Mouse (Mus musculus) MEL (cell line): ENCODE measurements around the gene Rfx7. TPM values are rescaled to one million over a fixed set of nuclear protein-coding genes. Genes with fewer than 3 reads are reported as not detected.

Experiments
- DNase-seq: peaks from one replicate; pipeline ENCODE4 v3.0.0; 2011; ENCODE audit warnings: low read depth, low spot score
- H3K27ac ChIP-seq: 2 replicates; pipeline ENCODE4 v1.5.1; 2012; ENCODE audit warnings: low read depth, mild to moderate bottlenecking, control low read depth, low read length, moderate library complexity; ENCODE audit not compliant: control insufficient read depth
- H3K27me3 ChIP-seq, 2 experiments: fragments of 150-350 bp in 1 of 2; sonication (generic) in 1 of 2; 2 replicates each; pipeline ENCODE4 v1.6.1; 2012; ENCODE audit warnings: low read length in 2 of 2, mild to moderate bottlenecking in 2 of 2, improper control_type of control experiment in 1 of 2, moderate library complexity in 1 of 2; ENCODE audit not compliant: insufficient read depth in 2 of 2, control insufficient read depth in 1 of 2
- H3K36me3 ChIP-seq, 2 experiments: 2 replicates each; pipeline ENCODE4 v1.6.1; 2012 to 2014; ENCODE audit warnings: low read length in 2 of 2, improper control_type of control experiment in 1 of 2, inconsistent platforms in 1 of 2, mild to moderate bottlenecking in 1 of 2; ENCODE audit not compliant: insufficient read depth in 2 of 2, control insufficient read depth in 1 of 2
- H3K4me1 ChIP-seq, 2 experiments: fragments of 150-350 bp in 1 of 2; sonication (generic) in 1 of 2; 2 replicates each; pipeline ENCODE4 v1.6.1; 2012; ENCODE audit warnings: low read length in 2 of 2, improper control_type of control experiment in 1 of 2, mild to moderate bottlenecking in 1 of 2; ENCODE audit not compliant: insufficient read depth in 2 of 2, control insufficient read depth in 1 of 2
- H3K4me3 ChIP-seq, 2 experiments: fragments of 150-350 bp in 1 of 2; sonication (generic) in 1 of 2; 2 replicates each; pipeline ENCODE4 v1.5.1; 2012; ENCODE audit warnings: low read depth in 2 of 2, low read length in 2 of 2, mild to moderate bottlenecking in 2 of 2, moderate library complexity in 2 of 2, control low read depth in 1 of 2, improper control_type of control experiment in 1 of 2; ENCODE audit not compliant: control insufficient read depth in 1 of 2, insufficient read depth in 1 of 2
- H3K79me2 ChIP-seq: 2 replicates; pipeline ENCODE4 v1.6.1; 2012; ENCODE audit warnings: mild to moderate bottlenecking, low read length, moderate library complexity; ENCODE audit not compliant: control insufficient read depth, poor library complexity, insufficient read depth
- H3K9ac ChIP-seq: 2 replicates; pipeline ENCODE4 v1.6.1; 2012; ENCODE audit warnings: low read depth, mild to moderate bottlenecking, control low read depth, low read length, moderate library complexity; ENCODE audit not compliant: control insufficient read depth, poor library complexity, severe bottlenecking
- H3K9me3 ChIP-seq: fragments of 150-350 bp; sonication (generic); replicated peaks from 2 replicates; pipeline ENCODE4 v1.6.1; 2012; ENCODE audit warnings: mild to moderate bottlenecking, low read length, improper control_type of control experiment, moderate library complexity; ENCODE audit not compliant: insufficient read depth
- BHLHE40 ChIP-seq: IDR thresholded peaks from 2 replicates; pipeline ENCODE4 v1.6.1; 2012; ENCODE audit warnings: low read depth, mild to moderate bottlenecking, inconsistent platforms, low read length, improper control_type of control experiment, borderline replicate concordance
- CHD2 ChIP-seq: IDR thresholded peaks from 2 replicates; pipeline ENCODE4 v1.6.1; 2011; ENCODE audit warnings: low read length, improper control_type of control experiment
- CTCF ChIP-seq, 3 experiments: IDR thresholded peaks in 2 of 3; conservative IDR thresholded peaks in 1 of 3; 2 replicates each; pipeline ENCODE4 v1.5.1; 2011 to 2012; ENCODE audit warnings: low read length in 3 of 3, low read depth in 2 of 3, mild to moderate bottlenecking in 2 of 3, improper control_type of control experiment in 1 of 3, inconsistent platforms in 1 of 3, mixed read lengths in 1 of 3, moderate library complexity in 1 of 3; ENCODE audit not compliant: control insufficient read depth in 1 of 3, insufficient read depth in 1 of 3, poor library complexity in 1 of 3, severe bottlenecking in 1 of 3
- ELF1 ChIP-seq: IDR thresholded peaks from 2 replicates; pipeline ENCODE4 v1.6.1; 2014; ENCODE audit warnings: low read depth, mild to moderate bottlenecking, inconsistent platforms, low read length, improper control_type of control experiment, moderate library complexity
- ETS1 ChIP-seq: IDR thresholded peaks from 2 replicates; pipeline ENCODE4 v1.6.1; 2012; ENCODE audit warnings: low read depth, mild to moderate bottlenecking, inconsistent platforms, low read length, improper control_type of control experiment, moderate library complexity
- GABPA ChIP-seq: IDR thresholded peaks from 2 replicates; pipeline ENCODE4 v1.6.1; 2012; ENCODE audit warnings: low read depth, mild to moderate bottlenecking, inconsistent platforms, low read length, improper control_type of control experiment, moderate library complexity
- GATA1 ChIP-seq: IDR thresholded peaks from 2 replicates; pipeline ENCODE4 v1.6.1; 2011; ENCODE audit warnings: low read depth, low read length, improper control_type of control experiment
- HCFC1 ChIP-seq: IDR thresholded peaks from 2 replicates; pipeline ENCODE4 v1.6.1; 2012; ENCODE audit warnings: low read depth, mild to moderate bottlenecking, inconsistent platforms, low read length, improper control_type of control experiment, moderate library complexity
- JUND ChIP-seq: IDR thresholded peaks from 2 replicates; pipeline ENCODE4 v1.6.1; 2011; ENCODE audit warnings: low read depth, mild to moderate bottlenecking, improper control_type of control experiment, low read length
- KAT2A ChIP-seq: conservative IDR thresholded peaks from 2 replicates; pipeline ENCODE4 v1.6.1; 2012; ENCODE audit warnings: low read depth, low read length, improper control_type of control experiment, inconsistent platforms
- MAFK ChIP-seq: IDR thresholded peaks from 2 replicates; pipeline ENCODE4 v1.6.1; 2011; ENCODE audit warnings: low read depth, mild to moderate bottlenecking, low read length, improper control_type of control experiment, borderline replicate concordance
- MAX ChIP-seq: IDR thresholded peaks from 2 replicates; pipeline ENCODE4 v1.6.1; 2011; ENCODE audit warnings: low read length, improper control_type of control experiment
- MEF2A ChIP-seq: IDR thresholded peaks from 2 replicates; pipeline ENCODE4 v1.6.1; 2014; ENCODE audit warnings: low read depth, mild to moderate bottlenecking, inconsistent platforms, low read length, improper control_type of control experiment; ENCODE audit not compliant: poor library complexity, insufficient replicate concordance, severe bottlenecking; ENCODE audit errors: extremely low read depth
- MYB ChIP-seq: IDR thresholded peaks from 2 replicates; pipeline ENCODE4 v1.6.1; 2011; ENCODE audit warnings: mild to moderate bottlenecking, low read depth, low read length, improper control_type of control experiment
- MYC ChIP-seq: IDR thresholded peaks from 2 replicates; pipeline ENCODE4 v1.6.1; 2011; ENCODE audit warnings: low read depth, mild to moderate bottlenecking, low read length, improper control_type of control experiment, moderate library complexity
- NELFE ChIP-seq: IDR thresholded peaks from 2 replicates; pipeline ENCODE4 v1.6.1; 2011; ENCODE audit warnings: low read depth, low read length, improper control_type of control experiment
- POLR2A ChIP-seq, 2 experiments: IDR thresholded peaks; 2 replicates each; pipeline ENCODE4 v1.6.1; 2011 to 2012; ENCODE audit warnings: low read length in 2 of 2, mild to moderate bottlenecking in 2 of 2, control low read depth in 1 of 2, improper control_type of control experiment in 1 of 2, low read depth in 1 of 2, moderate library complexity in 1 of 2; ENCODE audit not compliant: control insufficient read depth in 1 of 2, insufficient read depth in 1 of 2, poor library complexity in 1 of 2
- POLR2AphosphoS2 ChIP-seq: IDR thresholded peaks from 2 replicates; pipeline ENCODE4 v1.6.1; 2011; ENCODE audit warnings: low read length, improper control_type of control experiment
- POLR2AphosphoS5 ChIP-seq: IDR thresholded peaks from 2 replicates; pipeline ENCODE4 v1.6.1; 2012; ENCODE audit warnings: low read depth, borderline replicate concordance, mild to moderate bottlenecking, inconsistent platforms, low read length, moderate library complexity, mixed read lengths
- RAD21 ChIP-seq: IDR thresholded peaks from 2 replicates; pipeline ENCODE4 v1.6.1; 2011; ENCODE audit warnings: mild to moderate bottlenecking, low read depth, low read length, improper control_type of control experiment
- SMC3 ChIP-seq: IDR thresholded peaks from 2 replicates; pipeline ENCODE4 v1.6.1; 2011; ENCODE audit warnings: low read depth, low read length, improper control_type of control experiment
- TAL1 ChIP-seq: IDR thresholded peaks from 2 replicates; pipeline ENCODE4 v1.6.1; 2012; ENCODE audit warnings: mild to moderate bottlenecking, inconsistent platforms, low read length, moderate library complexity, mixed read lengths
- TCF12 ChIP-seq: IDR thresholded peaks from 2 replicates; pipeline ENCODE4 v1.6.1; 2014; ENCODE audit warnings: low read depth, mild to moderate bottlenecking, inconsistent platforms, low read length, improper control_type of control experiment, moderate library complexity
- USF1 ChIP-seq: IDR thresholded peaks from 2 replicates; pipeline ENCODE4 v1.6.1; 2014; ENCODE audit warnings: low read depth, mild to moderate bottlenecking, inconsistent platforms, low read length, improper control_type of control experiment, moderate library complexity
- USF2 ChIP-seq, 2 experiments: IDR thresholded peaks; 2 replicates each; pipeline ENCODE4 v1.6.1; 2011 to 2012; ENCODE audit warnings: improper control_type of control experiment in 2 of 2, low read length in 2 of 2, borderline replicate concordance in 1 of 2, inconsistent platforms in 1 of 2, low read depth in 1 of 2, mild to moderate bottlenecking in 1 of 2; ENCODE audit not compliant: insufficient read depth in 1 of 2
- ZC3H11A ChIP-seq: IDR thresholded peaks from 2 replicates; pipeline ENCODE4 v1.6.1; 2012; ENCODE audit warnings: low read depth, mild to moderate bottlenecking, inconsistent platforms, low read length, improper control_type of control experiment
- ZKSCAN1 ChIP-seq: IDR thresholded peaks from 2 replicates; pipeline ENCODE4 v1.6.1; 2012; ENCODE audit warnings: low read depth, mild to moderate bottlenecking, inconsistent platforms, low read length, improper control_type of control experiment, moderate library complexity
- ZMIZ1 ChIP-seq: IDR thresholded peaks from 2 replicates; pipeline ENCODE4 v1.6.1; 2012; ENCODE audit warnings: low read depth, mild to moderate bottlenecking, inconsistent platforms, low read length, improper control_type of control experiment, moderate library complexity
- polyA plus RNA-seq, 2 experiments: library from polyadenylated mRNA; stranded (reverse) in 1 of 2; unstranded in 1 of 2; fragments of >175 nt in 1 of 2; fragments of >200 nt in 1 of 2; gene quantifications; 2 replicates each; pipeline versions ENCODE4 v1.2.1 to v1.2.4; 2012; ENCODE audit warnings: low replicate concordance in 2 of 2, low read depth in 1 of 2; ENCODE audit not compliant: insufficient read length in 2 of 2, insufficient read depth in 1 of 2, missing spikeins in 1 of 2
- total RNA-seq: library from RNA; depleted of rRNA; stranded (reverse); fragments of 300-350 nt; gene quantifications from 2 replicates; pipeline ENCODE4 v1.2.3, GENCODE M21; 2012

Gene Rfx7
- total and polyA plus RNA-seq, 3 experiments, result 6.2 to 30.5 (median 19.9) TPM

DNA sequence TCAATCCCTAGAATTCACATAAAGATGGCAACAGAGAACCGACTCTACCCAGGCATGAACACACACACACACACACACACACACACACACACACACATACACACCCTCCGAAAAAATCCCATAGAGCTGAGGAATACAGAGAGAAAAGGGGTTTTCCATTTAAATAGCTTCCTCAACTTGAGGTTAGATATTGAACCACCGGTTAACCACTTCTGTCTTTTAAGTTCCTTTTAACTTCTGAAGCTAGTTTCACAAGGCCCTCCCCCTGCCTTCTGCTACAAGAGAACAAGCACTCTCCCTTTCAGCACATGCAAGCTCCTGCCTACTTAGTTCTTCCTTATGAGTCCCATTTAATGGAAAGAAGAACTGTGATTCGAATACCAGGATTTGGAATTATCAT, 128.1 kb downstream of the Rfx7 start (continued):
- TF ChIP-seq ZKSCAN1 (no peak), MAFK (no peak; the same call in 1 of the 2 replicates), HCFC1 (peak; percentile 31; the same call in 1 of the 2 replicates), CHD2 (no peak), MAX (no peak), USF1 (no peak), GATA1 (0 out of 2 replicates have a peak, but pooled peaks have one; percentile 46), ETS1 (peak; percentile 75), TCF12 (peak; percentile 50; the same call in 1 of the 2 replicates), KAT2A (no peak), CTCF (IDR thresholded peaks at IDR 0.05 in 2 of 3, conservative IDR thresholded peaks at IDR 0.05 in 1 of 3; ENCODE audit: control insufficient read depth in 1 of 3, insufficient read depth in 1 of 3, low read depth in 2 of 3, low read length in 3 of 3, poor library complexity in 1 of 3, severe bottlenecking in 1 of 3) (no peak), USF2 (IDR thresholded peaks at IDR 0.05; ENCODE audit: borderline replicate concordance in 1 of 2, insufficient read depth in 1 of 2, low read depth in 1 of 2, low read length in 2 of 2) (no peak), RAD21 (no peak), ELF1 (no peak), BHLHE40 (no peak)

DNA sequence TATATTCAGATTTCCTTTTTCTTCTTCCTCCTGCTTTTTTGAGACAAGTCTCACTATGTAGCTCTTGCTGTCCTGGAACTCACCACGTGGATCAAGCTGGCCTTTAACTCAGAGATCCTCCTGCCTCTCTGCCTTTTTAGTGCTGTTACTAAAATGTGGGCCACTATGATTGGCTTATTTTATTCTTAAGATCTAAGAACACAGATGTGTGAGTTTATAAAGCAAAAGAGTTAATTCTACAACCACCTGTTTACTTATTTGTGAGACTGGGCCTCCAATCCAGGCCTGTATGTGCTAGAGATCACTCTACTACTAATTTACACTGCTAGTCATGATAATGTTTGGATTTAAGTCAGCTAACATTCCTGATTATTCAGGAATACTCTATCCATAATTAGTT, 128.9 kb downstream of the Rfx7 start:
- H3K27ac ChIP-seq, result peak overlapping the region; percentile 44
- DNase-seq, result peak; percentile 62
- H3K27me3 ChIP-seq, result no peaks in the 10 kb centered on the region
- H3K79me2 ChIP-seq, result peaks cover 41% of the 10 kb centered on the region
- H3K4me3 ChIP-seq, result peak overlapping the region in 1 of 2 experiments; percentile 63; a peak in 1 of 4 replicates
- peak overlapping the region; percentile 84 for H3K9ac ChIP-seq
- peaks cover 0 to 52% of the 10 kb centered on the region in 2 experiments for H3K36me3 ChIP-seq
- H3K9me3 ChIP-seq, result no peaks in the 10 kb centered on the region
- TF ChIP-seq SMC3 (no peak), MYC (0 out of 2 replicates have a peak, but pooled peaks have one; percentile 14), GABPA (no peak), ELF1 (no peak), MYB (no peak), TAL1 (no peak)
- TF ChIP-seq, all 39 proteins: peak for 1
- peaks cover 17 to 39% of the 10 kb centered on the region in 2 experiments for H3K4me1 ChIP-seq

DNA sequence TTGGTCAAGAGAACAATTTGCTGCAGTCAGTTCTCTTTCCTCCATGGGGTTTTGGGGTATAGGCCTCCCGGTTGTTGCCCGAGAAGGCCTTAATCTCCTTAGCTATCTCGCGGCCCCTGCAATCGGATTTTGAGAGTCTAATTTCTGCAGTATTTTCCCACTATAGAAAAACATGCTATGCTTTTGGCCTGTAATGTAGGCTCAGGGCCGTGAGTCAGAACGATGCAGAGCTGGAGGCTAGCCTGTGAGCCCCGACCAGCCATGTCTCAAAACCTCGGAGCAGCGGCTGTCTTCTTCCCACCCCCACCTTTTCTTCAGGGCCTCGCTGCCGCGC, 129.5 kb downstream of the Rfx7 start:
- H3K36me3 ChIP-seq, result peaks cover 0 to 51% of the 10 kb centered on the region in 2 experiments
- peaks cover 43% of the 10 kb centered on the region for H3K79me2 ChIP-seq
- no peaks in the 10 kb centered on the region for H3K27me3 ChIP-seq
- no peak for DNase-seq
- H3K4me3 ChIP-seq, result peak overlapping the region; percentile 63 to 67
- peak overlapping the region; percentile 84 for H3K9ac ChIP-seq
- H3K4me1 ChIP-seq, result peaks cover 15 to 34% of the 10 kb centered on the region in 2 experiments
- H3K9me3 ChIP-seq, result no peaks in the 10 kb centered on the region
- peak overlapping the region; percentile 99 for H3K27ac ChIP-seq
- TF ChIP-seq CTCF (IDR thresholded peaks at IDR 0.05 in 2 of 3, conservative IDR thresholded peaks at IDR 0.05 in 1 of 3; ENCODE audit: control insufficient read depth in 1 of 3, insufficient read depth in 1 of 3, low read depth in 2 of 3, low read length in 3 of 3, poor library complexity in 1 of 3, severe bottlenecking in 1 of 3) (no peak), MEF2A (no peak), ZC3H11A (no peak), JUND (no peak), HCFC1 (0 out of 2 replicates have a peak, but pooled peaks have one; percentile 26), POLR2AphosphoS2 (no peak), POLR2A (IDR thresholded peaks at IDR 0.05; ENCODE audit: control insufficient read depth in 1 of 2, insufficient read depth in 1 of 2, low read depth in 1 of 2, low read length in 2 of 2, poor library complexity in 1 of 2) (no peak; a peak in 1 of 4 replicates), ELF1 (no peak), POLR2AphosphoS5 (no peak), BHLHE40 (no peak), USF2 (IDR thresholded peaks at IDR 0.05; ENCODE audit: borderline replicate concordance in 1 of 2, insufficient read depth in 1 of 2, low read depth in 1 of 2, low read length in 2 of 2) (no peak), NELFE (peak; percentile 23; the same call in 1 of the 2 replicates), RAD21 (no peak), USF1 (no peak), MAFK (no peak), SMC3 (no peak), ZMIZ1 (no peak), MYB (no peak)
